Mouse (Mus musculus): ENCODE measurements around the gene Fam126a. TPM values are rescaled to one million over a fixed set of nuclear protein-coding genes. Genes with fewer than 3 reads are reported as not detected.
A peak's percentile ranks its signal among the peaks of the same experiment; 100 is the strongest.

Fam126a gene
- polyA plus RNA-seq, 1 experiment from 2014 or later: 49.0 TPM

GRCm38 (mm10) chr5:24060949-24061348 lies 30.5 kb upstream of the Fam126a start:
- DNase-seq (no peak), ATAC-seq (ENCODE audit: low FRiP score, low TSS enrichment) (no peak)
- H3K9ac ChIP-seq (replicated peaks; ENCODE audit: low read length): no peak overlapping the region
- H3K4me3 ChIP-seq (replicated peaks; ENCODE audit: low read depth, low read length): no peak overlapping the region
- H3K36me3 ChIP-seq (ENCODE audit: control insufficient read depth, insufficient read depth, low read length): no peaks in the 10 kb centered on the region
- no peak overlapping the region for H3K4me2 ChIP-seq (ENCODE audit: low read length)
- no peaks in the 10 kb centered on the region for H3K4me1 ChIP-seq (ENCODE audit: control insufficient read depth, insufficient read depth, low read length)
- WGBS: 78% methylated on average over 3 of the region's 3 CpGs
- no peaks in the 10 kb centered on the region for H3K27me3 ChIP-seq (ENCODE audit: control insufficient read depth, insufficient read depth, low read length)
- no peaks in the 10 kb centered on the region for H3K9me3 ChIP-seq (ENCODE audit: control insufficient read depth, low read length)
- H3K27ac ChIP-seq (replicated peaks; ENCODE audit: low read depth, low read length): no peak overlapping the region

- ATAC-seq (ENCODE audit: low FRiP score, low TSS enrichment): no peak
- Histone ChIP-seq H3K27me3 (ENCODE audit: control insufficient read depth, insufficient read depth, low read length) (no peaks in the 10 kb centered on the region), H3K36me3 (ENCODE audit: control insufficient read depth, insufficient read depth, low read length) (no peaks in the 10 kb centered on the region), H3K9me3 (ENCODE audit: control insufficient read depth, low read length) (no peaks in the 10 kb centered on the region), H3K4me3 (replicated peaks; ENCODE audit: low read depth, low read length) (no peak overlapping the region), H3K9ac (replicated peaks; ENCODE audit: low read length) (no peak overlapping the region), H3K4me1 (ENCODE audit: control insufficient read depth, insufficient read depth, low read length) (peaks cover 8% of the 10 kb centered on the region; the same call in 1 of the 2 replicates), H3K27ac (replicated peaks; ENCODE audit: low read depth, low read length) (no peak overlapping the region), H3K4me2 (ENCODE audit: low read length) (no peak overlapping the region)
- 79% methylated on average over 3 of the region's 3 CpGs for WGBS
- no peak for DNase-seq
Measured at GRCm38 (mm10) chr5:24057592-24057991, 27.1 kb upstream of the Fam126a start.

DNA sequence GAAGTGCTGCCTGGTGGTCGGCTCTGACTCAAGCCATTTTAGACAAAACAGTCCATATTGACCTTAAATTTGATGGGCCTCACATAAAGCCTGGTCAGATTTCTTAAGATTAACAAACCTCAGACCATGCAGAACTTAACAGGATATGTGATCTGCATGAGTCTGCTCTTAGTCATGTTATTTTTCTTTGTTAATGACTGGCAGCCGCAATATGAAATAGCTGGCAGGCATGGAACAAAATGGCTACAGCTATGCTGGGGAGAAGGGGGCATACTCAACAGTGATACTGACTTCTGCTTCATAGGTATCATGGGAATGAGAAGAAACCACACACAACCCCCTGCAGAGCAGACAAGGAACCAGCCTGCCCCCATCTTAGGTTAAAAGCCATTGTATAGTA lies 26.4 kb upstream of the Fam126a start:
- Histone ChIP-seq H3K4me1 (ENCODE audit: control insufficient read depth, insufficient read depth, low read length) (peaks cover 8% of the 10 kb centered on the region; the same call in 1 of the 2 replicates), H3K9ac (replicated peaks; ENCODE audit: low read length) (no peak overlapping the region), H3K36me3 (ENCODE audit: control insufficient read depth, insufficient read depth, low read length) (no peaks in the 10 kb centered on the region), H3K4me2 (ENCODE audit: low read length) (no peak overlapping the region), H3K27ac (replicated peaks; ENCODE audit: low read depth, low read length) (no peak overlapping the region), H3K4me3 (replicated peaks; ENCODE audit: low read depth, low read length) (no peak overlapping the region), H3K27me3 (ENCODE audit: control insufficient read depth, insufficient read depth, low read length) (no peaks in the 10 kb centered on the region), H3K9me3 (ENCODE audit: control insufficient read depth, low read length) (no peaks in the 10 kb centered on the region)
- DNase-seq (no peak), ATAC-seq (ENCODE audit: low FRiP score, low TSS enrichment) (no peak)
- WGBS: 94% methylated on average over 2 of the region's 2 CpGs

DNA sequence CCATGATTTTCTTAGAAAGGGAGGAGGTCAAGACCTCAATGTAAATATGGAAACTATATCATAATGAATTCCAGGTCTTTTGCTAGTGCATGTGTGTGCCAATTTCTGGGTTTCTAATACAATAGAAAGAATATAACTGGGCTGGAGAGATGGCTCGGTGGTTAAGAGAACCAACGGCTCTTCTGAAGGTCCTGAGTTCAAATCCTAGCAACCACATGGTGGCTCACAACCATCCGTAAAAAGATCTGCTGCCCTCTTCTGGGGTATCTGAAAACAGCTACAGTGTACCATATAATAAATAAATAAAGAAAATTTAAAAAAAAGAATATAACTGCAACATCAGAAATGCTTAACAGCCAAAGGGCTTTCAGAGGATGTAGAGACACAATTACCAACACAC lies 23.9 kb upstream of the Fam126a start:
- Histone ChIP-seq H3K4me3 (replicated peaks; ENCODE audit: low read depth, low read length) (no peak overlapping the region), H3K36me3 (ENCODE audit: control insufficient read depth, insufficient read depth, low read length) (no peaks in the 10 kb centered on the region), H3K27ac (replicated peaks; ENCODE audit: low read depth, low read length) (no peak overlapping the region), H3K4me1 (ENCODE audit: control insufficient read depth, insufficient read depth, low read length) (peaks cover 8% of the 10 kb centered on the region; the same call in 1 of the 2 replicates), H3K9me3 (ENCODE audit: control insufficient read depth, low read length) (no peaks in the 10 kb centered on the region), H3K4me2 (ENCODE audit: low read length) (no peak overlapping the region), H3K27me3 (ENCODE audit: control insufficient read depth, insufficient read depth, low read length) (no peaks in the 10 kb centered on the region), H3K9ac (replicated peaks; ENCODE audit: low read length) (no peak overlapping the region)
- no peak for ATAC-seq (ENCODE audit: low FRiP score, low TSS enrichment)
- no peak for DNase-seq
- 86% methylated on average over 3 of the region's 3 CpGs for WGBS

DNA sequence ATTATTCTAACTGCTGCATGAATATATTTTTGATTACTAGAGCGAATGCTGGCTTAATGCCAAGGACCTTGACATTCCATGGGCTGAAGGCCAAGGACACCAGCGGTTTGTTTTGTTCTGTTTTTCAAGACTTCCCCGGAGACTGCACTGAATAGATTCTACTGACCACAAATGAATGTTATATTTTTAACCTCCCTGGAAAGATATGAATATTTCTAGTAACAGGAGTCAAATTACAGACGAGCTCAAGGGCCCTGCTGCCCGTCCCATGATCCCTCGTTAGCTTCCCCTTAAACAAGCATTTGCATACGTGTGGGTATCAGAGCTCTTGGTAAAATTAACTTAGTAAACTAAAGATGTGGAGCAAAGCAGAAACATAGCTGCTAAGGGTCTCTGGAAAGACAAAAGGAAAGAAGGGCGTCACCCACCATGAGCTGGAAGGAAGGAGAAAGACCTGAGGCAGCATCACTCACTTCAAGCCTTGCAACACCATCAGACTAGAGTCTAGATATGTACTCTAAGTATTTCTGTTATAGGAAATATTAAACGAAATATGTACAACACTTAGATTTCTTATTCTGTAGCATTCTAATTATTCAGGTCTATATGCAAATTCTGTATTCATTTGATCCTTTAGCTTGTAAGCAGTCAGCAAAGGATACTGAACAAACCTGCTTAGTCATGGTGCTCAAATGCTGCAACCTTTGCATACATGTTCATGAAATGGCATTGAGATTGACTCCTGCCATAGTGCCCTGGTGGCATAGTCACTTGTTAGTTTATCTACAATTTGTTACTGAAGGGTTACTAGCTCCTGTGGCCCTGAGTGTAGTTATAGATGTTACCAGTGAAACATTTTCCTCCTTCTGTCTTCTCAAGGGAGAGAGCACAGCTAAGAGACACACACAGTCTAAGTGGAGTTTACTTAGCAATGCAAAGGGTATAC lies 23.0 kb upstream of the Fam126a start:
- no peaks in the 10 kb centered on the region for H3K27me3 ChIP-seq (ENCODE audit: control insufficient read depth, insufficient read depth, low read length)
- WGBS: 51% methylated on average over 9 of the region's 9 CpGs
- H3K9ac ChIP-seq (replicated peaks; ENCODE audit: low read length): no peak overlapping the region
- H3K27ac ChIP-seq (replicated peaks; ENCODE audit: low read depth, low read length): 0 out of 2 replicates have a peak overlapping the region, but pooled peaks have one; percentile 20
- no peak overlapping the region for H3K4me2 ChIP-seq (ENCODE audit: low read length)
- peak; percentile 70 for DNase-seq
- H3K4me1 ChIP-seq (ENCODE audit: control insufficient read depth, insufficient read depth, low read length): peaks cover 8% of the 10 kb centered on the region; the same call in 1 of the 2 replicates
- H3K9me3 ChIP-seq (ENCODE audit: control insufficient read depth, low read length): no peaks in the 10 kb centered on the region
- no peaks in the 10 kb centered on the region for H3K36me3 ChIP-seq (ENCODE audit: control insufficient read depth, insufficient read depth, low read length)
- ATAC-seq (ENCODE audit: low FRiP score, low TSS enrichment): no peak
- no peak overlapping the region for H3K4me3 ChIP-seq (replicated peaks; ENCODE audit: low read depth, low read length)

- H3K4me2 ChIP-seq (ENCODE audit: low read length): no peak overlapping the region
- no peaks in the 10 kb centered on the region for H3K9me3 ChIP-seq (ENCODE audit: control insufficient read depth, low read length)
- no peak overlapping the region for H3K4me3 ChIP-seq (replicated peaks; ENCODE audit: low read depth, low read length)
- no peak for DNase-seq
- H3K4me1 ChIP-seq (ENCODE audit: control insufficient read depth, insufficient read depth, low read length): peaks cover 8% of the 10 kb centered on the region; the same call in 1 of the 2 replicates
- 67% methylated on average over 16 of the region's 16 CpGs for WGBS
- H3K36me3 ChIP-seq (ENCODE audit: control insufficient read depth, insufficient read depth, low read length): no peaks in the 10 kb centered on the region
- no peak for ATAC-seq (ENCODE audit: low FRiP score, low TSS enrichment)
- no peaks in the 10 kb centered on the region for H3K27me3 ChIP-seq (ENCODE audit: control insufficient read depth, insufficient read depth, low read length)
- H3K9ac ChIP-seq (replicated peaks; ENCODE audit: low read length): no peak overlapping the region
- H3K27ac ChIP-seq (replicated peaks; ENCODE audit: low read depth, low read length): no peak overlapping the region
Measured at GRCm38 (mm10) chr5:24051755-24052675, 21.5 kb upstream of the Fam126a start.

DNA sequence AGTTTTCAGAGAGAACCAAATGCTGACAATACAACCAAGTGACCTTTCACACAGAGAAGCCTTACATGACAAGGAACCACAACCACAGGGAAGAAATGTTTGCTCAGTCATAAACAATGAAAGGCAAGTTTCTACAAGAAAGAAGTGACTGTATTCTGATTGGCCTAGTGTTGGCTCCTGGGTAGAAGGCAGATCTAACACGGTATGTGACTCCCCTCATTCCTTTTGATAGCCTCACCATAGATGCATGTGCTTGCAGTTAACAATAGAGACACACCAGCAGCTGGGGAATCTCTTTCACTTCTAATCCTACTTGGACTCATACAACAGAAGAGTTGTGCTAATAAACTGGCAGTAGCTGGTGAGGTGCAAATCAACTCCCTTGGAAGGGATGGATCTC lies 17.3 kb upstream of the Fam126a start:
- no peak for ATAC-seq (ENCODE audit: low FRiP score, low TSS enrichment)
- no peaks in the 10 kb centered on the region for H3K9me3 ChIP-seq (ENCODE audit: control insufficient read depth, low read length)
- no peaks in the 10 kb centered on the region for H3K27me3 ChIP-seq (ENCODE audit: control insufficient read depth, insufficient read depth, low read length)
- no peaks in the 10 kb centered on the region for H3K4me1 ChIP-seq (ENCODE audit: control insufficient read depth, insufficient read depth, low read length)
- DNase-seq: no peak
- 21% methylated on average over 1 of the region's 1 CpGs for WGBS
- no peak overlapping the region for H3K4me2 ChIP-seq (ENCODE audit: low read length)
- no peak overlapping the region for H3K4me3 ChIP-seq (replicated peaks; ENCODE audit: low read depth, low read length)
- no peak overlapping the region for H3K27ac ChIP-seq (replicated peaks; ENCODE audit: low read depth, low read length)
- H3K36me3 ChIP-seq (ENCODE audit: control insufficient read depth, insufficient read depth, low read length): no peaks in the 10 kb centered on the region
- no peak overlapping the region for H3K9ac ChIP-seq (replicated peaks; ENCODE audit: low read length)

GRCm38 (mm10) chr5:24047001-24047400 lies 16.5 kb upstream of the Fam126a start:
- H3K27ac ChIP-seq (replicated peaks; ENCODE audit: low read depth, low read length): 0 out of 2 replicates have a peak overlapping the region, but pooled peaks have one; percentile 5
- no peak overlapping the region for H3K4me2 ChIP-seq (ENCODE audit: low read length)
- no peak overlapping the region for H3K4me3 ChIP-seq (replicated peaks; ENCODE audit: low read depth, low read length)
- ATAC-seq (ENCODE audit: low FRiP score, low TSS enrichment) (no peak), DNase-seq (no peak)
- no peaks in the 10 kb centered on the region for H3K9me3 ChIP-seq (ENCODE audit: control insufficient read depth, low read length)
- no peaks in the 10 kb centered on the region for H3K36me3 ChIP-seq (ENCODE audit: control insufficient read depth, insufficient read depth, low read length)
- no peaks in the 10 kb centered on the region for H3K4me1 ChIP-seq (ENCODE audit: control insufficient read depth, insufficient read depth, low read length)
- 89% methylated on average over 7 of the region's 7 CpGs for WGBS
- H3K27me3 ChIP-seq (ENCODE audit: control insufficient read depth, insufficient read depth, low read length): no peaks in the 10 kb centered on the region
- H3K9ac ChIP-seq (replicated peaks; ENCODE audit: low read length): no peak overlapping the region
